Mouse (Mus musculus) liver, embryonic 14.5 days (tissue): ENCODE results near the gene Ankrd49. TPM values are rescaled to one million over a fixed set of nuclear protein-coding genes. Genes with fewer than 3 reads are reported as not detected.

ENCODE experiments used
- ATAC-seq: fragments of 200-750 bp; cut with Nextera tagmentation; 2 replicates; pipeline ENCODE4 v1.8.0; 2017; ENCODE audit warnings: moderate number of reproducible peaks, mild to moderate bottlenecking, moderate library complexity; ENCODE audit not compliant: insufficient read depth
- DNase-seq, 3 experiments: peaks; one replicate each; pipeline ENCODE4 v3.0.0-alpha.2; 2012 to 2013; ENCODE audit warnings: low read depth in 3 of 3, low spot score in 3 of 3
- H3K27ac ChIP-seq: fragments of 300-500 bp; sonication (generic); 2 replicates; pipeline ENCODE4 v1.5.1; 2014; ENCODE audit warnings: moderate library complexity, mild to moderate bottlenecking, control low read depth, inconsistent platforms
- H3K27me3 ChIP-seq: fragments of 300-500 bp; sonication (generic); 2 replicates; pipeline ENCODE4 v1.6.1; 2014; ENCODE audit warnings: mild to moderate bottlenecking, low read length, moderate library complexity; ENCODE audit not compliant: control insufficient read depth, insufficient read depth
- H3K36me3 ChIP-seq: fragments of 300-500 bp; sonication (generic); replicated peaks from 2 replicates; pipeline ENCODE4 v1.6.1; 2014; ENCODE audit warnings: low read depth; ENCODE audit not compliant: control insufficient read depth, insufficient read depth
- H3K4me1 ChIP-seq, 2 experiments: fragments of 200-500 bp in 1 of 2; fragments of 300-500 bp in 1 of 2; sonication (generic) in 1 of 2; replicated peaks; 2 replicates each; pipeline ENCODE4 v1.6.1; 2012 to 2014; ENCODE audit warnings: antibody characterized with exemption in 1 of 2, inconsistent platforms in 1 of 2, low read length in 1 of 2; ENCODE audit not compliant: control insufficient read depth in 2 of 2, insufficient read depth in 2 of 2
- H3K4me2 ChIP-seq: fragments of 300-500 bp; sonication (generic); 2 replicates; pipeline ENCODE4 v1.6.1; 2014; ENCODE audit warnings: low read depth, mild to moderate bottlenecking, control low read depth, moderate library complexity
- H3K4me3 ChIP-seq, 2 experiments: fragments of 200-500 bp in 1 of 2; fragments of 300-500 bp in 1 of 2; sonication (generic) in 1 of 2; 2 replicates each; pipeline ENCODE4 v1.5.1; 2012 to 2014; ENCODE audit warnings: low read depth in 2 of 2, low read length in 2 of 2, mild to moderate bottlenecking in 2 of 2, control low read depth in 1 of 2, inconsistent platforms in 1 of 2, moderate library complexity in 1 of 2; ENCODE audit not compliant: insufficient read depth in 1 of 2
- H3K9ac ChIP-seq: fragments of 300-500 bp; sonication (generic); replicated peaks from 2 replicates; pipeline ENCODE4 v1.6.1; 2014; ENCODE audit warnings: mild to moderate bottlenecking, control low read depth, moderate library complexity
- H3K9me3 ChIP-seq: fragments of 300-500 bp; sonication (generic); 2 replicates; pipeline ENCODE4 v1.6.1; 2016; ENCODE audit warnings: low read length, mixed read lengths; ENCODE audit not compliant: control insufficient read depth
- CTCF ChIP-seq: IDR thresholded peaks from 2 replicates; pipeline ENCODE4 v1.5.1; 2016; ENCODE audit warnings: antibody characterized with exemption, low read depth, control low read depth
- EP300 ChIP-seq: IDR thresholded peaks from 2 replicates; pipeline ENCODE4 v1.6.1; 2016; ENCODE audit warnings: antibody characterized with exemption, low read depth
- WGBS: fragments of 180-500 bp; shearing (Covaris S2); extraction: QIAGEN DNeasy Blood & Tissue Kit; methylation state at CpG from one replicate; pipeline ENCODE4 v1.1.7; 2014; ENCODE audit not compliant: insufficient replicate concordance; 5-methylcytosine and 5-hydroxymethylcytosine counted together
- polyA plus RNA-seq, 2 experiments: library from polyadenylated mRNA; depleted of rRNA in 1 of 2; stranded (reverse) in 1 of 2; unstranded in 1 of 2; fragments of >200 nt; fragmentation: Nextera tagmentation in 1 of 2; extraction: Ambion mirVana in 1 of 2; gene quantifications; 2 replicates each; pipeline versions ENCODE4 v1.2.1 to v1.2.3; 2012 to 2014

Gene Ankrd49
- polyA plus RNA-seq, 2 experiments: 13.6 to 28.4 TPM

DNA sequence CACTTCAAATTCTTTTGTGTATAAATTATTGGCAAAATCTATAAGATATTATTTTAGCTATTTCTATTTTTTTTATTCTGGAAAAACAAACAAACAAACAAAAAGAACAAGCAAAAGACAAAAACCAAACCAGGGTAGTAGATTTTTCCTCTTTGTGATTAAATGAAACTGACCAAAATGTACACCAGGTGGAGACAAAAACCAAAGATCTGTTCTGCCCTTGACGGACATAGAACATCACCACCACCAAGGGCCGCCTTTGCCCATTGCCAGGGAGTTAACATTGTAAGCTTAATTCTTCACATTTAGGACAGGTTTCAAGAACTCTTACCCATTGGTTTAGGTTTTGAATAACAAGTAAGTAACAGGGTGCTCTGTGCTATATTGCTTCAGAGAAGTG lies 10.8 kb downstream of the Ankrd49 start:
- WGBS: 27% methylated on average over 2 of the region's 2 CpGs
- no peak for TF ChIP-seq EP300
- TF ChIP-seq CTCF: no peak; the same call in 1 of the 2 replicates
- H3K9ac ChIP-seq: no peak overlapping the region
- no peak overlapping the region for H3K4me2 ChIP-seq
- H3K36me3 ChIP-seq: no peaks in the 10 kb centered on the region
- H3K9me3 ChIP-seq: no peaks in the 10 kb centered on the region
- H3K4me1 ChIP-seq: no peaks in the 10 kb centered on the region
- peaks cover 5% of the 10 kb centered on the region; the same call in 1 of the 2 replicates for H3K27me3 ChIP-seq
- ATAC-seq: no peak
- no peak for DNase-seq
- H3K27ac ChIP-seq: no peak overlapping the region
- no peak overlapping the region for H3K4me3 ChIP-seq

DNA sequence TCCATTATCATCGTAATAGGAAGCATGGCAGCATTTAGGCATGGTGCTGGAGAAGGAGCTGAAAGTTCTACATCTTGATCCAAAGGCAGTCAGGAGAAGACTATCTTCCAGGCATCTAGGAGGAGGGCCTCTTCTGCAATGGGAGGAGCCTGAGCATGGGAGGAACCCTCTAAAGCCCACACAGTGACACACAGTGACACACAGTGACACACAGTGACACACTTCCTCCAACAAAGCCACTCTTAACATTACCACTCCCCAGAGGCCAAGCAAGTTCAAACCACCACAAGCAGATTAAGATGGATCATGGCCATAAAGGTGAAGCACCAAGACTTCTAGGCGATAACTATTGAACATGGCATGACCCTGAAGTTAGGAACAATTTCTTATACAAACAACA lies 12.6 kb downstream of the Ankrd49 start:
- 60% methylated on average over 2 of the region's 2 CpGs for WGBS
- no peak for ATAC-seq
- no peak overlapping the region for H3K4me3 ChIP-seq

GRCm38 (mm10) chr9:14770803-14771471 lies 13.7 kb downstream of the Ankrd49 start, which contains the start of gene 1700012B09Rik:
TSS of gene 1700012B09Rik (minus strand) at chr9:14771030.
- Histone ChIP-seq H3K4me1 (no peaks in the 10 kb centered on the region), H3K27ac (no peak within 1 kb of the TSS), H3K9ac (no peak within 1 kb of the TSS), H3K4me3 (no peak within 1 kb of the TSS), H3K27me3 (peaks cover 5% of the 10 kb centered on the region; the same call in 1 of the 2 replicates), H3K36me3 (no peaks in the 10 kb centered on the region), H3K4me2 (no peak within 1 kb of the TSS), H3K9me3 (no peaks in the 10 kb centered on the region)
- no peak for ATAC-seq
- 29% methylated on average over 23 of the region's 23 CpGs for WGBS
- DNase-seq: no peak
- TF ChIP-seq EP300 (no peak), CTCF (no peak)

More for the DNA sequence above, 12.6 kb downstream of the Ankrd49 start:
- no peak for DNase-seq
- Histone ChIP-seq H3K9me3 (no peaks in the 10 kb centered on the region), H3K4me1 (no peaks in the 10 kb centered on the region), H3K27ac (no peak overlapping the region), H3K9ac (no peak overlapping the region), H3K4me2 (no peak overlapping the region), H3K36me3 (no peaks in the 10 kb centered on the region), H3K27me3 (peaks cover 5% of the 10 kb centered on the region; the same call in 1 of the 2 replicates)
- TF ChIP-seq EP300 (no peak), CTCF (no peak)

GRCm38 (mm10) chr9:14769811-14770210 lies 14.8 kb downstream of the Ankrd49 start:
- H3K4me1 ChIP-seq: no peaks in the 10 kb centered on the region
- DNase-seq: no peak
- no peaks in the 10 kb centered on the region for H3K36me3 ChIP-seq
- no peak for ATAC-seq
- 53% methylated on average over 5 of the region's 6 CpGs for WGBS
- peaks cover 5% of the 10 kb centered on the region; the same call in 1 of the 2 replicates for H3K27me3 ChIP-seq
- H3K4me3 ChIP-seq: no peak overlapping the region
- no peaks in the 10 kb centered on the region for H3K9me3 ChIP-seq
- no peak overlapping the region for H3K27ac ChIP-seq
- H3K9ac ChIP-seq: no peak overlapping the region
- H3K4me2 ChIP-seq: no peak overlapping the region
- TF ChIP-seq CTCF: no peak
- no peak for TF ChIP-seq EP300

GRCm38 (mm10) chr9:14764765-14765164 lies 19.9 kb downstream of the Ankrd49 start:
- no peak for ATAC-seq
- 13% methylated on average over 7 of the region's 7 CpGs for WGBS
- Histone ChIP-seq H3K4me3 (no peak overlapping the region), H3K4me2 (no peak overlapping the region), H3K9ac (no peak overlapping the region), H3K27me3 (no peaks in the 10 kb centered on the region; the same call in 1 of the 2 replicates), H3K4me1 (no peaks in the 10 kb centered on the region), H3K9me3 (no peaks in the 10 kb centered on the region), H3K36me3 (no peaks in the 10 kb centered on the region), H3K27ac (no peak overlapping the region)
- DNase-seq: no peak
- TF ChIP-seq EP300: no peak
- peak; percentile 66 for TF ChIP-seq CTCF
